Mouse (Mus musculus): ENCODE results near the gene Wdr45.
"Not testable (repeated sequence)": the region's sequence is repeated elsewhere in the genome, so short reads cannot be mapped to it uniquely, and the experiment has no call there.

Gene Wdr45

DNA sequence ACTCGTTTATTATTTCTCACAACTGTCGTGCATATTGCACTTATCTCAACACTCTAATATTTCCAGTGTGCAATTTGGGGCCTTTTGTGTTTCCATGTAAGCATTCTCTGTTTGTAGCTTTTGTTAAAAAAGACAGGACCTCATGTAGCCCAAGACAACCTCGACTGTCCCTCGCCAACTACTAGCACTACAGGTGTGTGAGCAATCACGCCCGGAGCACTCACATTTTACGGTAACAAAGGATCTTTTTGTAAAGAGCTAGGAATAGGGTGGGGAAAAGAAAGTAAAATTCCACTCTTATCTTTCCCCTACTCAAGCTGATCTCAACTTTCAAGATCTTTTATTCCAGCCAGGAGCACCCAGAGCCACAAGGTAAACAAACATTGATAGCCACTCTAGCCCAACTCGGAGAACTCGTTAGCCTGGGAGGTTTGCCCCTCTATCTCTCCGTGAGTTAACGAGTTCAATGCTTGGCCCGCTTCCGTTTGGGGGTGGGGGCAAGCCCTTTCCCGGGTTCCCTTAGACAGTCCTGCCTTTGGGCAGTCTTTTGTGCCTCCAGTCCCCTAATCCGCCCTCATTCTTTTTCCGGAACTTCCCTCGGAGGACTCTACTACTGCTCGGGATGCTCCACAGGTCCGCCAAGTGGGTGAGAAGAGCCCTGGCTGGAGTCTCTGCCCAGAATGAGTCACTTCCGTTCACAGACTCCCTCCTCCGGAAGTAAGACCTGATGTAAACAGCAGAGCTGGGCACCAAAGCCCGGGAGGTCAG is 7.6 kb downstream of the Wdr45 start, which contains the start of gene Gm45208:
Gene Gm45208, plus strand, starts transcription at position 732 of the 768 bp plus-strand sequence.
- peak; percentile 84 for DNase-seq (ENCODE audit: low spot score)

GRCm38 (mm10) chrX:7722282-7722611 is 8.1 kb downstream of the Wdr45 start:
- no peak for DNase-seq (ENCODE audit: low spot score)

DNA sequence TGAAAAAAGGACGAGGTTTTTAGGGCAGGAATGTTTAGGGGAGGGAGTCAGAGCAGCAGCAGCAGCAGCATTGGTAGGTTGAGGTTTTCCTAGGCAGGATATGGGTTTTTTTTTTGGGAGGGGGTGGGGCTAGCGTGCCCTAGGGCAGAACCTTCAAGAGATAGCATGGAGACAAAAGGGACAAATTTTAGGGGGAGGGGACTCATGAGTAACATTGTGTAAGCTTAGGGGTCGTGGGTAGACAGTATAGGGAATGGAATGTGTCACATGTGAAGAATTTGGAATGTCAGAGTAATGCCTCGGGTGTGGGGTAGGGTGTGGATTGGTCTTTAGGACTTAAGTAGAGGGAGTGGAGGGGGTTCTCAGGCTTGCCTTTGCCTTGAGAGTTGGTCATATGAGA is 8.6 kb downstream of the Wdr45 start:
- no peak for DNase-seq (ENCODE audit: low spot score)

GRCm38 (mm10) chrX:7724135-7724534 is 10.0 kb downstream of the Wdr45 start:
- DNase-seq (ENCODE audit: low spot score), result no peak

- no peak for DNase-seq (ENCODE audit: low spot score)
These were observed 11.7 kb downstream of the Wdr45 start for GRCm38 (mm10) chrX:7725841-7726240.

DNA sequence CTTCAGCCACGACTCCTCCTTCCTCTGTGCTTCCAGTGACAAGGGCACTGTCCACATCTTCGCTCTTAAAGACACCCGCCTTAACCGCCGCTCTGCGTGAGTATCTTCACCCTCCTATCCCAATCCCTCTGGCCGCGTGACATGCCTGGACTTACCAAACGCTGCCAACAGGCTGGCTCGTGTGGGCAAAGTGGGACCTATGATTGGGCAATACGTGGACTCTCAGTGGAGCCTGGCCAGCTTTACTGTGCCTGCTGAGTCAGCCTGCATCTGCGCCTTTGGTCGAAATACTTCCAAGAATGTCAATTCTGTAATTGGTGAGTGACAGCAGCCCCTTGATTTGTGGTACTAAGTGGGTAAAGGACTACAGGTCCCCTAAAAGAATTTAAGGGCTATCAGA is 13.0 kb downstream of the Wdr45 start:
- no peak for DNase-seq (ENCODE audit: low spot score)

DNA sequence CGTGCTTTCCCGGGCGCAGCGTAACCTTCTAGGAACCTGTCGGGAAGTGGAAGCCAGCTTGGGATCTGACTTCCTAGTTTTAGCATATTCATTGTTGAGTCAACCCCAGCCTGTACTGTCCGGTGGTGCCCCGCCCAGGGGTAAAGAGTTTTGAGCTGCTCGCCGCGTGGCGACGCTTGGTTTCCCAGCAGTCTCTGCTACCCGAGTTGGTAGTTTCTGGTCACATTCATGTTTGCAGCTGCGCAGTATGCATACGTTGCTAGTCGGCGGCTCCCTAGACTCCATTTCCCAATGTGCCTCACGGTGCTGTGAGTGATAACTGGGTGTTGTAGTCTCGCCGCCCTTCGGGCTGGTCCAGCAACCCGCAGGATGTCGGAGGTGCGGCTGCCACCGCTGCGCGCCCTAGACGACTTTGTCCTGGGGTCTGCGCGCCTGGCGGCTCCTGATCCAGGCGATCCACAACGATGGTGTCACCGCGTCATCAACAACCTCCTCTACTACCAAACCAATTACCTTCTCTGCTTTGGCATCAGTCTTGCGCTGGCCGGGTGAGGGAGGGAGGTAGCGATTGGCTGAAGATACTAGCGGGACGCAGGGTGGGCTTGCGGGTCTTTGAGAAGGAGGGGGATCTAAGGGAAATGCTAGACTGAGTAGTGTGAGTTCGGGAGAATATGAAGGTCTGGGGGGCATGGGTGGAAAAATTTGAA is 14.2 kb downstream of the Wdr45 start, which contains the start of gene Praf2:
Gene Praf2, plus strand, starts transcription at position 225 of the 707 bp plus-strand sequence.
- peak; percentile 83 for DNase-seq (ENCODE audit: low spot score)

DNA sequence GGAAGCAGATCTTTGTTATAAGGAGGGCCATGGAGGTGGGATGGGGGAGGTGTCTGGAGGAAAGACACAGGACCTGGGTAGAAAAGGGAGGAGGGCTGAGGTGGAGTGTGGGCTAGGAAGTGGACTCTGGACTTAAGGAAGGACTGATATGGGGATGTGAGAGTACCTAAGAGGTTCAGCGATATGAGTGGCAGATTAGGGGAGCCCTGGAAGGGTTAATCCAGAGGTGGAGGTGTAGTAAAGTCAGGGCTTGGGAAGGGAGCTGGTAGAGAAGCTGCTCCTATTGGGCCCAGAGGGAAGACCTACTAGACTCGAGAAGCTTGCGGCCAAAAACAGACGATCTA is 14.8 kb downstream of the Wdr45 start:
- peak; percentile 33 for DNase-seq (ENCODE audit: low spot score)

DNA sequence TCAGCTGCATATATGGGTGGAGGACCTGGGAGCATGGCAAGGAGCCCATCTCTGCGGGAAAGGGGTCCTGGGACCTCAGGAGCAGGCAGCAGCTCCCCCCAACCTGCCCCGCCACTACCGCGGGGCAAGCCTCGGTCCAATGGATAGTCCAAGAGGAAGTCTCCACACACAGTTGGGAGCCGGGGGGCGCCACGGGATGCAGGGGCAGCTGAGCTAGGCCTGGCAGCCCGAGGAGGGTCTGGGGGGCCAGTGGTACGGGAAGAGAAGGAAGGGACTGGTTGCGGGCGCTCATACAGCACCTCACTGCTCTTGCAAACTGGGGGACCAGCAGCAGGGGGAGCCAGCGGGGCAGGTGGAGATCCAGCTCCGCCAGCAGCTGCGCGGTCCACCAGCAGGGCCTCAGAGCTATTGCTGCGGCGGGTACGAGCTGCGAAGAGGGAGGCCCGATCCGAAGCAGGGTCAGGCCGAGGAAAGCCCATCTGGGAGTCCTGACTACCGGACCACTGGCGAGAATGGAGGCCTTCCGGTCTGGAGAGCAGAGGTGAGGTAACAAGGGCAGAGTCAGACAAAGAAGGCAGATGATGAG is 19.5 kb downstream of the Wdr45 start:
- DNase-seq (ENCODE audit: low spot score), result peak; percentile 33

GRCm38 (mm10) chrX:7739336-7740081 is 25.4 kb downstream of the Wdr45 start:
- DNase-seq (ENCODE audit: low spot score), result peak; percentile 60

DNA sequence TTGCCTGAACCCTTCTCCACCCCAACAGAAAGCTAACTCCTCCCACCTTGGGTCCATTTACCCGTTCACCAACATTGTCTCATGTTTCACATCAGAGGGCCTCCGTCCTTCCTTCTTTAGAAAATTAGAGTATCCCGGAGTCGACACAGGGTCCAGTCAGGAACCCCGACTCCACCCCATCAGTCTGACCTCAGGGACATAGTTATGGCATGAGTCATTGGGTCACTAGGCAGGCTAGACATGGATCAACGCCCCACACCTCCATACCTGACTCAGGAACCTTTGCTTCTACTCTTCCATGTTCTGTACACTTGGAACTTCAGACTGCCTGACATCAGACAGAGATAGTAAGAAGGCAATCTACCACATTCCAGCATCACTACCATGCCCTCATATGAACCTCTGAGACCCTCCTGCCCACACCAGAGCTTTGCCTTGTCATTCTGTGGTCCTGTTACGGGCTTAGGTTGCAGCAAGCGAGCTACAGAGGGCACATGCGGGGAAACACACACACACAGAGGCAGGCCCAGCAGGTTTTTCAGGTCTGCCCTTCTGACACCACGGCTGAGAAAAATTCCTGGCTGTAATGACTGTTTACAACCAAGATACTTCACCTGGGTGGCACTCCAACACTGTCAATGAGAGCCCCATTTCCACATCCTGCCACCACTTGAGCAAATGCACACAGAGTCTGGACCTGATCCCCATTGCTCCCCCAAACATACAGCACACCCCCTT is 26.1 kb downstream of the Wdr45 start:
- DNase-seq (ENCODE audit: low spot score), result peak; percentile 38

- no peak for DNase-seq (ENCODE audit: low spot score)
These were observed 27.0 kb downstream of the Wdr45 start for GRCm38 (mm10) chrX:7741103-7741502.

DNA sequence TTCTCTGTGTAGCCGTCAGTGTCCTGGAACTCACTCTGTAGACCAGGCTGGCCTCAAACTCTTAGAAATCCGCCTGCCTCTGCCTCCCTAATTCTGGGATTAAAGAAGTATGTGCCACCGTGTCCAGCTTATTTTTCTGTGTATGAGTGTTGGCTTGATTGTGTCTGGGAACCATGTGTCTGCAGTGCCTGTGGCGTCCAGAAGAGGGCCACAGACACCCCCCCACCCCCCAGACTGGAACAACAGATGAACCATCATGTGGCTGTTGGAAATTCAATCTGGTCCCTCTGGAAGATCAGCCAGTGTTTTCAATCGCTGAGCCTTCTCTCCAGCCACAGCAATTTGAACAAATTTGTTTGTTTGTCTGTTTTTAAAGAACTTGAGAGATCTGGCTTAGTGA is 29.3 kb downstream of the Wdr45 start:
- DNase-seq (ENCODE audit: low spot score), result no peak

DNA sequence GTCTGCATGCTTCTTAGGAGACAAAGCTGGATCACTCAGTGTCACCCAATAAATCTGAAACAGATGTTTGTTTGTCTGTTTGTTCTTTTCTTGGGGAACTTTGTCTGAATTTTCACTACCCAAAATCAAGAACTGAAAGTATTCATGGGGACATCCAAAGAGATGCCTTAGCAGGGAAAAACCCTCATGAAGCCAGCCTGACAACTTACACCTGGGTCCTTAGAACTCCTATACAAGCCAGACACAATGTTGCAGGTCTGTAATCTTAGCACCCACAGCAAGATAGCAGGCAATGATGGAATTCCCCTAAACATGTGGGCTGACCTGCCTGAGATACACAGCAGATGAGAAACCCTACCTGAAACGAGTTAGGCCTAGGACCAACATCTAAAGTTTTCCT is 30.8 kb downstream of the Wdr45 start:
- no peak for DNase-seq (ENCODE audit: low spot score)

GRCm38 (mm10) chrX:7745429-7745828 is 31.3 kb downstream of the Wdr45 start:
- no peak for DNase-seq (ENCODE audit: low spot score)

DNA sequence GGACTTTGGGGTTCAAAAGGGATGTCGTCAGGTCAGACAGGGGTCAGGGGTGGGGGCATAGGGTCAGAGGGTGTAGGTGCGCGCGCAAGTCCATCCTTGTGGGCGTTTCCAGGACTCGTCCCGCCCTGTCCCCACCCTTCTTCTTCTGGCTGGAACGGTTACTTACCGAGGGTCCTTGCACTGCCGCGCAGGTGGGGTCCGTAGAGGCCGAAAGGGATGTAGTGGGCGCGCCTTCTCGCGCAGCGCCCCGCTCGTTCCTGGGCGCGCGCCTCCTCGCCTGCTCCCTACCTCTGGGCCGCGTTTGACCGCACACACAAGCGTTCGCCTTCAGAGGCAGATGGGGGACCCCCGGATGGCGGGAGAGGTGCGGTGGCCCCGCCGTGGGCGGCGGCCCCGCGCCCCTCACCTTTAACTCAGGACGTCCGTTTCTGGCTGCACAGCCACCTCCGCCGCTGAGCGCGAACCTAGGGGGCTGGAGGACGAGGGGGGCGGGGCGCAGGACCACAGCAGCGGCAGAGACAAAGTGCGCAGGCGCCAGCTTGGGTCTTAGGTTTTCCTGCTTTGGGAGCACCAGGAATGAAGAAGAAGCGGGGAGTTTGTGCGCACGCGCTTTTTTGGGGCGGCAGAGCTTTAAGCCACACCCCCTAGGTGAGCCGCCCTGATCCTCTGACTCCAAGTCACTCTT is 36.4 kb downstream of the Wdr45 start, which contains the start of gene Ccdc120:
Gene Ccdc120, minus strand, starts transcription at position 474 of the 685 bp plus-strand sequence.
- DNase-seq (ENCODE audit: low spot score), result peak; percentile 67

DNA sequence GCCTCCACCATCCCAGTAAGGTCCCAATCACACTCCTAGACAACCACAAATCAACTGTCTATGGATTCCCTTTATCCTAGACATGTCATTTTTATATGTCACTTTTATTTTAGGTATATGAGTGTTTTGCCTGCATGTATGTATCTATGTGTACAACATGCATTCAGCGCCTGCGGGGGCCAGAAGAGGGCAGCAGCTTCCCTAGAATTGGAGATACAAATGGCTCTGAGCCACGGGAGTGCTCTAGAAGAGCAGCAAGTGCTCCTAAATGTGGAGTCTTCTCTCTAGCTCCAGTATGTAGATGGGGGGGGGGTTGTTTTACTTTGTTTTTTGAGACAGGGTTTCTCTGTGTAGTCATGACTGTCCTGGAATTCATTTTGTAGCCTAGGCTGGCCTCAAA is 39.5 kb downstream of the Wdr45 start:
- DNase-seq (ENCODE audit: low spot score), result not testable (repeated sequence)

DNA sequence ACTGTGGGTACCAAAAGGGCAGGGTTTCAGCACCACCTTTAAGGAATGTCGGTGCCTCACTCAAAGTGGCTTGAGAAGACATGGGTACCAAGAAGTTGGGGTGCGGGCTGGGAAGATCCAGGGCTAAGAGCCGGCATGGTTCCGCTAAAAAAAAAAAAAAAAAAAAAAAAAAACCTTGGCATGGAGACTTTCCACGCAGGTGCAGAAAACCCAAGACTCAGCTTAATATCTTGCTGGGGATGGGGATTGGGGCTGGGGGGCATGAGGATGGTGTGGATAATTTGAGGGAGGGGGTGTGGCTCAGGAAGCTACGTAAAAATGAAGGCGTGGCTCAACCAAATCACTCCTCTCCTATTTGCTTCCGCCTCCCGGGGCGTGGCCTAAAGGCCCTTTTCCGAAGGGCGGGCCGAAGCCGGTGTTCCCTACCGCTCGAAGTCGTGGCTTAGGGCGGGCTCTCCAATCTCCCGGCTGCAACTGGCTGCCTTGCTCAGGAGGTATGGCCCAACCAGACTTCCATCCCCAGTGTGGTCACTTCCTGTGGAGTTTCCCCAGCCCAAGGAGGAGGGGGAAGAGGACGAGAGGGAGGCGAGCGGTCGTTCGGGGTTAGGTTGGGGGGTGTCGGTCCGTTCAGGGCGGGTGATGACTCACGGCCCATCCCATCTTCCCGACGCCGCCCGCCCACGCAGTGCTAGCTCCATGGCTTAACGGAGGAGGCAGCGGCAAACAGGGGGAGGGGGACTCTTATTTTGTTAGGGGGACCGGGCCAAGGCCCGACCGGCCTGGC is 48.2 kb downstream of the Wdr45 start, which contains the start of gene Tfe3:
Gene Tfe3, plus strand, starts transcription at position 424 of the 784 bp plus-strand sequence.
- DNase-seq (ENCODE audit: low spot score), result peak; percentile 88

DNA sequence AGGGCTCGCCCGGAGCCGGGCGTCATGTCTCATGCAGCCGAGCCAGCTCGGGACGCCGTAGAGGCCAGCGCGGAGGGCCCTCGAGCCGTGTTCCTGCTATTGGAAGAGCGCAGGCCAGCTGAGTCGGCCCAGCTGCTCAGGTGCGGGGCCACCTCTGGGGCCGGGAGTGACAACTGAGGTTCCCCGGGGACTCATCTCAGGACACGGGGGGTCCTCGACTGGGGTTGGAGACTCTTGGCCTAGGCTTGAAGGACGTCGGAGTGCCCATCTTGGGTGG is 48.7 kb downstream of the Wdr45 start:
- no peak for DNase-seq (ENCODE audit: low spot score)

DNA sequence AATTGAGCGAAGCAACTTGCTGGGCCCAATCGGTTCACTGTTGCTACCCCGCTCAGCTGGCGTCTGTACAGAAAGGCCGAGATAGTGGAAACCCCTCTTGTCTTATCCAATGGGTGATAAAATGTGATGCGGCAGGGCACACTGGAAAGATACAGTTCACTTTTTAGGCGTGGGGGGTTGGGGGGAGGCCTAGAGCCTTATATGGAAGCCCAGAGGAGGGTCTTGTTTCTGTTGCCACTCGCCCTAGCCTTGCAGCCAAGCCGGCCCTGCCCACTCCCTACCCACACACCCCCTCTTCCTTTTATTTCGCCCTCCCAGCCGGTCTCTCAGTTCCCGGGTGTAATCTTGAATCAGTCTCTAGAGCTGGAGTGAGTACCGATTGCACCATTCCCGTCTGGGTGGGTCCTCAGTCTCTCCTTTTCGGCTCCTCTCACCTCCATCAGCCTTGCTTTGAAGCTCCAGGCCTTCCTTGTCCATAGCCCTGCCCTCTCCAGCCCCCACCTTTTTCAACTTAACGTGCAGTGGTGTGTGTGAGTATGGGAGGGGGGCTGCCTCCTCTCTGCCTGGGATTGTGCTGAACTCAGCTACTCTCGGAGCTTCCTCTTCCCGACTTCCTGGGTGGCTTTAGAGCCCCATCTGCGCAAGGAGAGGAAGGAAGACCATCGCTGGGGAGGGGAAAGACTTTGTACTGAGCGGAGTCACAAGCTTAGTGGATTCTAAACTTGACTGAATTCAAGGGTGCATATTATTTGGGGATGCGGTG is 49.7 kb downstream of the Wdr45 start:
- peak; percentile 70 for DNase-seq (ENCODE audit: low spot score)

Measured in yolk sac, embryonic 10.5 days (tissue).